Mouse (Mus musculus) E14TG2a.4 (cell line): Measurements from ENCODE around the gene Hoxa4.

Source experiments
- CTCF ChIP-seq: conservative IDR thresholded peaks from 2 replicates; pipeline ENCODE4 v1.5.1; 2014; ENCODE audit warnings: low read length
- NANOG ChIP-seq: IDR thresholded peaks from 2 replicates; pipeline ENCODE4 v1.6.1; 2014; ENCODE audit warnings: borderline replicate concordance, low read length, mixed read lengths
- POU5F1 ChIP-seq: IDR thresholded peaks from 2 replicates; pipeline ENCODE4 v1.6.1; 2014; ENCODE audit warnings: low read length, borderline replicate concordance

GRCm38 (mm10) chr6:52208868-52209684 lies 17.5 kb upstream of the Hoxa4 start:
- TF ChIP-seq CTCF (no peak), NANOG (no peak), POU5F1 (no peak)
